7 mouse cellular contexts compared by ENCODE assay signal in genomic region chr19:8945251-8945650, GRCm38 (mm10). TPM values are rescaled to one million over a fixed set of nuclear protein-coding genes. Genes with fewer than 3 reads are reported as not detected.
A peak's percentile ranks its signal among the peaks of the same experiment; 100 is the strongest.
DNase-seq lines count a peak whose midpoint lies in the region; ATAC-seq and TF ChIP-seq lines count a peak whose summit lies in the region.

No protein-coding gene starts in this region.

- DNase-seq in liver, adult 2 months (ENCODE audit: extremely low read depth, low read depth, low spot score) = peak; percentile 39
- DNase-seq in liver = no peak
- DNase-seq in layer of hippocampus, adult 11-12 months (ENCODE audit: low spot score) = no peak
- DNase-seq in left cerebral cortex, postnatal 25 days (ENCODE audit: low spot score in 2 of 2) = no peak

- H3K79me2 ChIP-seq in liver, adult 2 months (ENCODE audit: control insufficient read depth, insufficient read depth, low read length) = peaks cover 4% of the 10 kb centered on the region; the same call in 1 of the 2 replicates

- TF ChIP-seq POLR2A in liver, adult 2 months (IDR thresholded peaks at IDR 0.05; ENCODE audit: extremely low read depth, insufficient read depth, low read length) = no peak

- H3K9ac ChIP-seq in liver, adult 2 months (ENCODE audit: low read depth, low read length) = no peak overlapping the region
- H3K9ac ChIP-seq in forebrain, embryonic 15.5 days (replicated peaks) = no peak overlapping the region
- no peak overlapping the region for H3K9ac ChIP-seq in limb, embryonic 15.5 days
- 0 out of 2 replicates have a peak overlapping the region, but pooled peaks have one; percentile 10 for H3K9ac ChIP-seq in stomach, embryonic 14.5 days (replicated peaks; ENCODE audit: low read depth, low read length)

- intact Hi-C loops in left cerebral cortex, postnatal 25 days (cut with DNase I) = no loop called here

- ATAC-seq in forebrain, embryonic 15.5 days (replicated peaks) = no peak
- ATAC-seq in limb, embryonic 15.5 days (ENCODE audit: insufficient number of reproducible peaks, low FRiP score, low TSS enrichment, low read depth) = no peak
- no peak for ATAC-seq in stomach, embryonic 14.5 days (ENCODE audit: insufficient number of reproducible peaks, insufficient read depth, low FRiP score, low read depth)

- H3K4me2 ChIP-seq in forebrain, embryonic 15.5 days (replicated peaks) = peak overlapping the region; percentile 68
- H3K4me2 ChIP-seq in limb, embryonic 15.5 days = peak overlapping the region; percentile 64
- H3K4me2 ChIP-seq in stomach, embryonic 14.5 days (replicated peaks; ENCODE audit: low read depth, low read length) = peak overlapping the region; percentile 64

- H3K4me3 ChIP-seq in liver, adult 2 months (ENCODE audit: insufficient read depth, low read depth, low read length) = no peak overlapping the region
- H3K4me3 ChIP-seq in forebrain, embryonic 15.5 days = peak overlapping the region; percentile 22; the same call in 1 of the 2 replicates
- peak overlapping the region; percentile 90 for H3K4me3 ChIP-seq in limb, embryonic 15.5 days
- peak overlapping the region; percentile 15; the same call in 1 of the 2 replicates for H3K4me3 ChIP-seq in stomach, embryonic 14.5 days (ENCODE audit: low read depth, low read length)

- H3K27me3 ChIP-seq in liver, adult 2 months (ENCODE audit: control insufficient read depth, insufficient read depth, low read length) = no peaks in the 10 kb centered on the region
- no peaks in the 10 kb centered on the region for H3K27me3 ChIP-seq in forebrain, embryonic 15.5 days
- H3K27me3 ChIP-seq in limb, embryonic 15.5 days = no peaks in the 10 kb centered on the region
- no peaks in the 10 kb centered on the region for H3K27me3 ChIP-seq in stomach, embryonic 14.5 days (ENCODE audit: control insufficient read depth, insufficient read depth, low read length)

- H3K36me3 ChIP-seq in liver, adult 2 months (ENCODE audit: control insufficient read depth, insufficient read depth, low read length) = peaks cover 37% of the 10 kb centered on the region
- H3K36me3 ChIP-seq in forebrain, embryonic 15.5 days = peaks cover 51% of the 10 kb centered on the region
- H3K36me3 ChIP-seq in limb, embryonic 15.5 days = peaks cover 50% of the 10 kb centered on the region
- H3K36me3 ChIP-seq in stomach, embryonic 14.5 days (ENCODE audit: control insufficient read depth, insufficient read depth, low read length) = peaks cover 51% of the 10 kb centered on the region

- H3K9me3 ChIP-seq in forebrain, embryonic 15.5 days = no peaks in the 10 kb centered on the region
- no peaks in the 10 kb centered on the region for H3K9me3 ChIP-seq in limb, embryonic 15.5 days
- no peaks in the 10 kb centered on the region for H3K9me3 ChIP-seq in stomach, embryonic 14.5 days (ENCODE audit: control insufficient read depth, low read depth, low read length)

- WGBS in liver, adult 2 months = 46% methylated on average over 6 of the region's 6 CpGs
- WGBS in forebrain, embryonic 15.5 days = 84% methylated on average over 6 of the region's 6 CpGs
- 67% methylated on average over 6 of the region's 6 CpGs for WGBS in limb, embryonic 15.5 days
- 80% methylated on average over 6 of the region's 6 CpGs for WGBS in stomach, embryonic 14.5 days

- H3K4me1 ChIP-seq in liver, adult 2 months (ENCODE audit: control insufficient read depth, insufficient read depth, low read length) = peaks cover 14% of the 10 kb centered on the region
- H3K4me1 ChIP-seq in forebrain, embryonic 15.5 days = peaks cover 40% of the 10 kb centered on the region
- peaks cover 37% of the 10 kb centered on the region for H3K4me1 ChIP-seq in limb, embryonic 15.5 days
- H3K4me1 ChIP-seq in stomach, embryonic 14.5 days (ENCODE audit: control insufficient read depth, insufficient read depth, low read length) = peaks cover 24% of the 10 kb centered on the region

- H3K27ac ChIP-seq in liver, adult 2 months (replicated peaks; ENCODE audit: insufficient read depth, low read depth, low read length) = no peak overlapping the region
- 0 out of 2 replicates have a peak overlapping the region, but pooled peaks have one; percentile 23 for H3K27ac ChIP-seq in forebrain, embryonic 15.5 days (replicated peaks)
- H3K27ac ChIP-seq in limb, embryonic 15.5 days = peak overlapping the region; percentile 54
- no peak overlapping the region for H3K27ac ChIP-seq in stomach, embryonic 14.5 days (ENCODE audit: low read length)

- no peak for TF ChIP-seq CTCF in liver, adult 2 months (IDR thresholded peaks at IDR 0.05; ENCODE audit: low read depth, low read length)

RNA-seq across cellular contexts. Expression of gene Mta2, which starts 3.6 kb away (rescaled TPM):
- 25.6 and 27.1 TPM in 2 replicates for total RNA-seq in liver, adult 2 months (2014; rRNA removed)
- polyA plus RNA-seq in liver, adult 2 months (2012; rRNA removed) = 11.2 and 12.1 TPM in 2 replicates
- polyA plus RNA-seq in forebrain, embryonic 15.5 days (2015; fragmentation: Nextera tagmentation; extraction: Ambion mirVana) = 171 and 175 TPM in 2 replicates
- 155 and 160 TPM in 2 replicates for polyA plus RNA-seq in limb, embryonic 15.5 days (2015; fragmentation: Nextera tagmentation; extraction: Ambion mirVana)
- 41.5 and 45.3 TPM in 2 replicates for polyA plus RNA-seq in stomach, embryonic 14.5 days (2014; fragmentation: Nextera tagmentation; extraction: Ambion mirVana)
- 10 to 100 TPM; 46.0 to 46.9 TPM for total RNA-seq in left cerebral cortex, postnatal 25 days (2021)

RNA-seq across cellular contexts. Expression of gene Tut1, which starts 8.4 kb away (rescaled TPM):
- total RNA-seq in liver, adult 2 months (2014; rRNA removed) = 6.0 and 6.2 TPM in 2 replicates
- 9.6 and 14.6 TPM in 2 replicates for polyA plus RNA-seq in liver, adult 2 months (2012; rRNA removed)
- polyA plus RNA-seq in forebrain, embryonic 15.5 days (2015; fragmentation: Nextera tagmentation; extraction: Ambion mirVana) = 34.1 and 34.7 TPM in 2 replicates
- polyA plus RNA-seq in limb, embryonic 15.5 days (2015; fragmentation: Nextera tagmentation; extraction: Ambion mirVana) = 29.3 and 30.0 TPM in 2 replicates
- 27.2 and 27.6 TPM in 2 replicates for polyA plus RNA-seq in stomach, embryonic 14.5 days (2014; fragmentation: Nextera tagmentation; extraction: Ambion mirVana)
- 10 to 100 TPM; 18.7 to 20.1 TPM for total RNA-seq in left cerebral cortex, postnatal 25 days (2021)

RNA-seq across cellular contexts. Expression of gene Eml3, which starts 15.9 kb away (rescaled TPM):
- total RNA-seq in liver, adult 2 months (2014; rRNA removed) = 7.4 and 7.9 TPM in 2 replicates
- polyA plus RNA-seq in liver, adult 2 months (2012; rRNA removed) = 20.2 and 26.2 TPM in 2 replicates
- polyA plus RNA-seq in forebrain, embryonic 15.5 days (2015; fragmentation: Nextera tagmentation; extraction: Ambion mirVana) = 10.4 and 11.7 TPM in 2 replicates
- polyA plus RNA-seq in limb, embryonic 15.5 days (2015; fragmentation: Nextera tagmentation; extraction: Ambion mirVana) = 41.8 and 42.7 TPM in 2 replicates
- 16.8 and 18.2 TPM in 2 replicates for polyA plus RNA-seq in stomach, embryonic 14.5 days (2014; fragmentation: Nextera tagmentation; extraction: Ambion mirVana)
- 1 to 10 TPM; 8.2 to 8.4 TPM for total RNA-seq in left cerebral cortex, postnatal 25 days (2021)

RNA-seq across cellular contexts. Expression of gene Rom1, which starts 16.1 kb away (rescaled TPM):
- total RNA-seq in liver, adult 2 months (2014; rRNA removed) = 1.7 and 2.3 TPM in 2 replicates
- polyA plus RNA-seq in liver, adult 2 months (2012; rRNA removed) = 5.0 and 7.8 TPM in 2 replicates
- polyA plus RNA-seq in forebrain, embryonic 15.5 days (2015; fragmentation: Nextera tagmentation; extraction: Ambion mirVana) = 0.87 and 1.5 TPM in 2 replicates
- polyA plus RNA-seq in limb, embryonic 15.5 days (2015; fragmentation: Nextera tagmentation; extraction: Ambion mirVana) = 4.0 and 4.6 TPM in 2 replicates
- 1.0 and 2.0 TPM in 2 replicates for polyA plus RNA-seq in stomach, embryonic 14.5 days (2014; fragmentation: Nextera tagmentation; extraction: Ambion mirVana)
- 1 to 10 TPM; 5.7 TPM for total RNA-seq in left cerebral cortex, postnatal 25 days (2021)

RNA-seq across cellular contexts. Expression of gene Eef1g, which starts 21.6 kb away (rescaled TPM):
- 101 and 117 TPM in 2 replicates for total RNA-seq in liver, adult 2 months (2014; rRNA removed)
- polyA plus RNA-seq in liver, adult 2 months (2012; rRNA removed) = 99.1 and 107 TPM in 2 replicates
- polyA plus RNA-seq in forebrain, embryonic 15.5 days (2015; fragmentation: Nextera tagmentation; extraction: Ambion mirVana) = 336 and 348 TPM in 2 replicates
- polyA plus RNA-seq in limb, embryonic 15.5 days (2015; fragmentation: Nextera tagmentation; extraction: Ambion mirVana) = 467 and 482 TPM in 2 replicates
- polyA plus RNA-seq in stomach, embryonic 14.5 days (2014; fragmentation: Nextera tagmentation; extraction: Ambion mirVana) = 469 and 470 TPM in 2 replicates
- total RNA-seq in left cerebral cortex, postnatal 25 days (2021) = 100 to 1,000 TPM; 203 to 212 TPM

Comparison
In these comparisons a context has a peak if more than half of its experiments do, and no peak if none do; other contexts are left out.
1. H3K27ac ChIP-seq: peak in forebrain, embryonic 15.5 days (single experiment) and limb, embryonic 15.5 days (single experiment); none in liver, adult 2 months (single experiment) and stomach, embryonic 14.5 days (single experiment).
2. Peak in every context shown above with its lines, with median percentiles within 50 percentile points of each other: H3K4me2 ChIP-seq.